Mouse (Mus musculus) spleen, postnatal 4 days (tissue): ENCODE results near the gene Defb41.
"Not testable (repeated sequence)": the region's sequence is repeated elsewhere in the genome, so short reads cannot be mapped to it uniquely, and the experiment has no call there.

Experiments used
- DNase-seq, 2 experiments: peaks; one replicate each; pipeline ENCODE4 v3.0.0; 2022; ENCODE audit warnings: low spot score in 2 of 2

Defb41 gene

DNA sequence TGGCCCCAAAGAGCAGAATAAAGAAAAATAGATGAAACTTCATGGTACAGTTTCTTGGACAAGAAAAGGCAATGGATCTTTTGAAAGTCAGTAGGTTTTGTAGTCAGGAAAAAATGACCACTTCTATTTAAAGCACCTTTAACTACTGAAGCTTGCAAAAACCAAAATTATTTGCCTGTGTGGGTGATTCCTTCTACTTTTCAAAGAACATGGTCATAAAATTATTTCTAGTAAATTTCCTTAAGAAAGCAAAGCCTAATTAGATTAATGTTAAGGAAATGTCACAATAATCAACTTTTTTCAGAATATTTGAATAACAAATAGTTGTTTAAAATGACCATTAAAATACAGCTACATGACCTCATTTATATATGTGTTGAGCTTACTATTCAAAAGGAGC lies at the start of gene Defb41:
Gene Defb41, minus strand, starts transcription at position 101 of the 400 bp plus-strand sequence.
- no peak for DNase-seq

DNA sequence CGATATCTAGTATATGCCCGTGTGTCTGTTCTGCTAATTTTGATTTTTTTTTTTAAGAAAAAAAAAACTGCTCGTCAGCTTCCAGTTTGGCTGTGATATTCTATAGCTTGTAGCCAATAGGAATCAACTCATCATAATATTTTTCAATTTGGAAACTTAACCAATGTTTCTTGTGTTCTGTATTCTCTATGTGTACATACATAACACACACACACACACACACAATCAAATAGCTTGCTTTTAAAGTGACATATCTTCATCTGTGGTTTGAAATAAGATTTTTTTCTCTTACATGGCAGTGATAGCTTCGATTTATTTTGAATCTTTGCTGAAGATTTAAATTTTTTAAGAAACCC lies 43.5 kb upstream of the Defb41 start:
- no peak for DNase-seq

DNA sequence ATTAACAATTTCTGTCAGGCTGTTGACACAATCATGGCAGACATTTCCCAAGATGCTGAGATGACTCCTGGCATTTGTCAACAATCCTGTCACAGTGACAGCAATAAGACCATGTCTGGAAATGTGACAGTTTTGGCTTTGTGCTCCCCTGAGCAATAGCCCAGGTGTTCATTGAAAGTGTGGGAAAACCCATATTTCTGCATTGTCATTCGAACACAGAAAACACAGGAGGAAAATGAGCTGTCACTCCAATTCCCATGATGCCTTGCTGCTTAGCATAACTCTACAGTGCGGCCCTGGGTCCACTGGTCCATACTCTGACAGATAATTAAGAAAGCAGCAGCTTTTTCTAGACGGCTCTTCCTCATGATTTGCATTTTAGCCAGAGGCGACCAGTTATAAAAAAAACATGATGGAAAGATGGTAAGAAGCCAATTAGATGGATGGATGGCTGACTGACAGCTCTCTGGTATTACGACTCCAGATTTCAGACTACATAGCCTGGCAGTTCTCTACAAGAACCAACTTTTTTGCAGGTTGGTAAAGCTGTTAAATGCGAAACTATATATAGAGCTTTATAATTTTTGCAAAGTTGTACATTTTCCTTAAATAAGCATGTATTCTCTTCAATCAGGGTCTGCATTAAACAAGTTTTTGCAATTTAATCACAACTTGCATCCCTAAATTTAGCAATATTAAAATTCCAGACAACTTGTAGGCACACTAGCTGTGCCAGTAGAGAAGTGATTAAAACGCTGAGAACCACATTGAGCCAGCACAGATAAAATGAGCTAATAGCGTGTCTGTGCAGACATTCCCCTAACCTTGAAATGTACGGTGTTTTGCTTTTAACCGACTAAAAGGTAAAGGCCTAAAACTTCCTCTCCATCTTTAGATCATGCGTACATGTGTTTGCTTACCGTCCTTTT lies 42.9 kb upstream of the Defb41 start:
- DNase-seq, result no peak

GRCm38 (mm10) chr1:18292515-18292914 lies 27.6 kb upstream of the Defb41 start:
- DNase-seq, result no peak

GRCm38 (mm10) chr1:18288860-18289259 lies 23.9 kb upstream of the Defb41 start:
- DNase-seq, result no peak

DNA sequence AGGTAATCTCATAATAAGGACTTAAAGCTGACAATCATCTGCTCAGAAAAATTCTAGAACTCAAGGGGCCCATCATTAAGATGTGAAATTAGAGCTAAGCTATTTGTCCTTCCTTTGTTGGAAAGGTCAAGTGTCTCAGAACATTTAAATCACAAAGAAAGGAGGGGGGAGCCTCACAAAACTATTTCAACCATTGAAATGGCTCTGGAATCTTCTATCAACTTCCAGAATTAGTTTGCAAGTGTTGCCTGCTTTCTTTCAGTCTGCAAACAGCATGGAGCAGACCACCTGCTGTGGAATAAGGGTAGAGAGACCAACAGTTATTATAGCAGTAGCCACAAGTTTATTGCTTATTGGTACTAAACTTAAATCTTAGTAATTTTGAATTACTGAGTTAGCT lies 22.4 kb upstream of the Defb41 start:
- no peak for DNase-seq

DNA sequence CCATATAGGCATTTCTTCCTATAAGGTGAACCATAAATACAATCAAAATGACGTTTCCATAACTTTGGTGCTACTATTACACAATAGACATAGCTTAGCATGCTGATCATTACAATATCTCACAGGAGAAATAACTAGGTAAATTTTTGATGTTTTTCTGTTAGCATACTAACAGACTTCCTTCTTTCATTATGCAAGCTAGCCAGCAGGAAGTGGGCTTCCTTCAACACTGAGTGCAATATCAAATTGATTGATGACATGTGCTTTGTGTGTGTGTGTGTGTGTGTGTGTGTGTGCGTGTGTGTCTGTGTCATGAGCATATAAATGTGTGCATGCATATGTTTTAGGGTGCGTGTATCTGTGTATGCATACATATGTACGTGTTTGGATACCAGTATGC lies 6.2 kb upstream of the Defb41 start:
- no peak for DNase-seq

- DNase-seq, result no peak
These were observed 3.9 kb upstream of the Defb41 start for GRCm38 (mm10) chr1:18268845-18269244.

DNA sequence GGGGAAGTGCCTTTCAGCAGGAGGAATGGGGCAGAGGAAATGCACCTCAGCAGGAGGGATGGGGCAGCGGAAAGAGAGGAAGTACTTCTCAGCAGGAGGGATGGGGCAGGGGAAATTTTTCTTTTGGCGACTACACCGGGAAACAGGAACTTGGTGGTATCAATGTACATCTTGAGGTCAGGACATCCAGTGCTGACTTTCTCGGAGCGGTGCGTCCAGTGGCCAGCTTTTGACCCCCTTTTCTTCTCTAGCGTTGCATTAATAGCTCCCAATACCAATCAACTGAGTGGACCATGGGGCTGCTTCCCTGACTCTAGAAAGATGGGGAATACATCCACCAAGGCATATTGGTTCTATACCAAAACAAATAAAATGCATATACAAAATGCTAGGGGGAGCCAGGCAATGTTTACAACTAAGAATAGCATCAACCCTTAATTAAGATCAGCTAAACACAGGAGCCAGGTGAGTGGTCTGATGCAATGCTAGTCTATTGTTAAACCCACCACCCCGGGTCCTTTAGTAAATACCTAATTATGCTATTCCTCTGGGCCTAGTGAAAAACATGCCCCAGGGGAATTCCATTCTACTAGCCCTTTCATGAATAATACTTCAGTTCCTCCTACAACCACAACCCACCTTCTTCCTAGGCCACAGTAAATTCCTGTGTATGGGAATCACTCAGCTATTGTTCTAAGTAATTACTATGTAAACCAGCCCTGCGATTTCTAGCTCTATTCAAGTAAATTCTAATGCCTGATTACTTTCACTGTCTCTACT lies 18.9 kb downstream of the Defb41 start:
- DNase-seq, result not testable (repeated sequence)

DNA sequence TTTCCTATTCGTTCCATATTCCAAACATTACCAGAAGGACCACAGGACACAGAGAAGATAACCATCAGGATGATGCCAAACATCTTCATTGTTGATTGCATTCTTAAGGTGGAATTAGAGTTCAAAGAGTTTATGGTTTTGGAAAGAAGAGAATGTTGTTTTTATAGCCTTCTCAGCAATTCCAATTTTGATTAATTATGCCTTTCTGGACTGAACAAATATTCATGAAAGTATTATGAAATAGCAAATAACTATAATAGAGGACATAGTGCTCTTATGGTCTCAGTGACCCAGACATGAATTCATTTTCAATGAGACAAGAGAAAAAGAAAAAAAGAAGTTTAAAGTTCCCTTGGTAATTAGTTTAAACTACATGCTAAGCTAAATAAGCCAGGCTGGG lies 27.6 kb downstream of the Defb41 start, which contains the start of gene Defb18:
Gene Defb18, minus strand, starts transcription at position 101 of the 400 bp plus-strand sequence.
- no peak for DNase-seq

- no peak for DNase-seq
These were observed 41.5 kb downstream of the Defb41 start for GRCm38 (mm10) chr1:18223385-18223945.
